Mouse (Mus musculus): ENCODE measurements around the gene Ice1. TPM values are rescaled to one million over a fixed set of nuclear protein-coding genes. Genes with fewer than 3 reads are reported as not detected.
A peak's percentile ranks its signal among the peaks of the same experiment; 100 is the strongest.

The Ice1 gene
- polyA plus RNA-seq, 1 experiment from 2014 or later: 36.8 TPM

DNA sequence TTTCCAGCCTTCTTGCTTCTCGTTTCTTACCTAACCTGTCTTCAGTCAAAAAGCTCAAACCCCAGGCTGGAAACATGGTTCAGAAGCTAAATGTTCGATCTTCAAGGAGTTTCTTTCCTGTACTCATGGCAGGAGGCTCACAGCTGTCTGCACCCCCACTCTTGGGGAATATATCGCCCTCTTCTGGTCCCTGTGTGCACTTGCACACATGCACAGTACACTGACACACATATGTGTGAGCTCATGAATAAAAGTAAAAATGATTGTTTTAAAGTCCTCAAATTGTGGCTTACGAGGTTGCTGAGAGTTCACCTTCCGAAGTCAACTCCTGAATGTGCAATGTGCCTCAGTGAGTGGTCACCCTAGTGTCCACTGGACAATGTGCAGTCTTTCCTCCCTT lies 127.2 kb downstream of the Ice1 start:
- no peaks in the 10 kb centered on the region for H3K9me3 ChIP-seq (replicated peaks; ENCODE audit: control insufficient read depth, low read length)
- no peak overlapping the region for H3K27ac ChIP-seq (ENCODE audit: low read depth, low read length)
- WGBS: 86% methylated on average over 5 of the region's 5 CpGs
- no peak overlapping the region for H3K9ac ChIP-seq (ENCODE audit: low read length)
- H3K4me3 ChIP-seq (ENCODE audit: low read depth, low read length): no peak overlapping the region
- H3K27me3 ChIP-seq (replicated peaks; ENCODE audit: control insufficient read depth, insufficient read depth, low read length): no peaks in the 10 kb centered on the region
- H3K4me1 ChIP-seq (ENCODE audit: control insufficient read depth, insufficient read depth, low read length): no peaks in the 10 kb centered on the region; the same call in 1 of the 2 replicates
- H3K36me3 ChIP-seq (ENCODE audit: control insufficient read depth, insufficient read depth, low read length): no peaks in the 10 kb centered on the region
- no peak for DNase-seq (ENCODE audit: low spot score)
- no peak overlapping the region for H3K4me2 ChIP-seq (ENCODE audit: low read length)
- no peak for ATAC-seq

DNA sequence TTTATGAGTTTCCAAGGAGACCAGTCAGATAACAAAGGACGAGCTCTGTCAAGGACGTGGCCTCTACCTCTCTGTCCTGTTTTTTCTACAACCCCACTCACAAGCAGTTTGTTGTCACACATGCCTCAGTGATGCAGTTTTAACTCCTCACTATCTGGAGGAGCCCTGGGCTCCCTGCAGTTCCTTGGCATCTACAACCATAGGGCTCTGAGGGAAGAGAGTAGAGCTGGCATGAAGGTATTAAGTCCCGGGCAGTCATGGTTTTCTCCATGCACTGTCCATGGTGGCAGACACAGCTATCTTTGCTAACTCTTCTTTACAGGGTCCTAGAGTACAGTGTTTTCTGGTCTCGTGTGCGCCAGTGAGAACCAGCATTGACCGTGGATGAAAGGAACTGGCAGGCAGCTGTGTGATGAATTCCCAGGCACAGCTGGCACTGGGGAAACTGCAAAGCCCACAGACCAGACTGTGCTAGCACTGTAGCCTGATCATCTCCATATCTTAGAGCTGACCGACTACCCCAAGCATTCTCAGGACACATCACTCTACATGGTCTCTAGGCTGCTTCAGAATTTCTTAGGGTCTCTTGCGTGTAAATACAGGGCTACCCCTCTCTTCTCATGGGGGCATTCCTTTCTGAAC lies 127.9 kb downstream of the Ice1 start:
- DNase-seq (ENCODE audit: low spot score) (no peak), ATAC-seq (peak; percentile 42; the same call in 1 of the 2 replicates)
- Histone ChIP-seq H3K4me3 (ENCODE audit: low read depth, low read length) (no peak overlapping the region), H3K9ac (ENCODE audit: low read length) (no peak overlapping the region), H3K4me2 (ENCODE audit: low read length) (no peak overlapping the region), H3K4me1 (ENCODE audit: control insufficient read depth, insufficient read depth, low read length) (no peaks in the 10 kb centered on the region; the same call in 1 of the 2 replicates), H3K27ac (ENCODE audit: low read depth, low read length) (no peak overlapping the region), H3K9me3 (replicated peaks; ENCODE audit: control insufficient read depth, low read length) (no peaks in the 10 kb centered on the region), H3K36me3 (ENCODE audit: control insufficient read depth, insufficient read depth, low read length) (no peaks in the 10 kb centered on the region), H3K27me3 (replicated peaks; ENCODE audit: control insufficient read depth, insufficient read depth, low read length) (no peaks in the 10 kb centered on the region)
- WGBS: 58% methylated on average over 8 of the region's 8 CpGs

DNA sequence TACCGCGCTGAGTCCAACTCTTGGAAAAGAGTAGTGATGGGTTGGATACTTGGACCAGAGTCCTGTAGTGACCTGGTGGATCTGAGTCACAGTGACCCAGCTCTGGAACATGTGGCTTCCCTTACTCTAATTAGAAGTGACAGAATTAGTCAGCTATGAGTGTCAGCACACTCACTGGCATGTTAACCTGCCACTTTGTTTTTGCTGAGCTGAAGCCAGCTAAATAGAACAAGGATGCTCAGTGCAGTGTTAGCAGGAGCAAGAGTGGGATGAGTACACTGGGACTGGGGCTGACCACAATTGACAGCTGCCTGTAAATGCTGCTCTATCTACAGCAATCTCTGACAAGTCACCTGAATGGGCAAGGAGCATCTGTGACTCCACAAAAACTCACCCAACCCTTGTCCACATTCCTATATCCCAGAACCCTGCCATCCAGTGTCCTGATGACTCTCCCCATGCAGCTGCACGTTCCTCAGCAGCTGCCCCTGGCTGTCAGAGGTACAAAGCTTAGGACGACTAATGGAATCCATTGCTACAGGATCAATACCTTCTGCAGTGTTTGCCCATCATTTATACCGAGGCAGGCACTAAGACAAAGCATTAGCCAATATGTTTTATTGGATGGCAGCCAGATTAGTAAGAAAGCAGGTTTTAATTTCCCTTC lies 128.6 kb downstream of the Ice1 start:
- peak; percentile 58; the same call in 1 of the 2 replicates for ATAC-seq
- Histone ChIP-seq H3K9ac (ENCODE audit: low read length) (no peak overlapping the region), H3K9me3 (replicated peaks; ENCODE audit: control insufficient read depth, low read length) (no peaks in the 10 kb centered on the region), H3K4me2 (ENCODE audit: low read length) (no peak overlapping the region), H3K27me3 (replicated peaks; ENCODE audit: control insufficient read depth, insufficient read depth, low read length) (no peaks in the 10 kb centered on the region), H3K4me3 (ENCODE audit: low read depth, low read length) (no peak overlapping the region), H3K4me1 (ENCODE audit: control insufficient read depth, insufficient read depth, low read length) (no peaks in the 10 kb centered on the region; the same call in 1 of the 2 replicates), H3K36me3 (ENCODE audit: control insufficient read depth, insufficient read depth, low read length) (no peaks in the 10 kb centered on the region), H3K27ac (ENCODE audit: low read depth, low read length) (no peak overlapping the region)
- 44% methylated on average over 5 of the region's 5 CpGs for WGBS
- peak; percentile 50 for DNase-seq (ENCODE audit: low spot score)

Other genes with a start within 250 kb of the Ice1 start
- gene Adamts16, start 204.2 kb upstream of the Ice1 start, polyA plus RNA-seq (2014; fragmentation: Nextera tagmentation; extraction: Ambion mirVana): 0.39 and 0.68 TPM in 2 replicates

Data from forebrain, embryonic 14.5 days (tissue).